Mouse (Mus musculus) adrenal gland, adult 8-10 months (tissue): ENCODE data around the gene Phf14. TPM values are rescaled to one million over a fixed set of nuclear protein-coding genes. Genes with fewer than 3 reads are reported as not detected.
A peak's percentile ranks its signal among the peaks of the same experiment; 100 is the strongest.

ENCODE experiments used
- DNase-seq: peaks from one replicate; pipeline ENCODE4 v3.0.0; 2022
- total RNA-seq, 4 experiments: library from RNA; stranded (reverse); gene quantifications; 2 replicates each; pipeline ENCODE4 v1.2.4; 2022

The Phf14 gene
- total RNA-seq, 4 experiments from 2014 or later, result 29.6 to 63.4 (median 43.8) TPM

DNA sequence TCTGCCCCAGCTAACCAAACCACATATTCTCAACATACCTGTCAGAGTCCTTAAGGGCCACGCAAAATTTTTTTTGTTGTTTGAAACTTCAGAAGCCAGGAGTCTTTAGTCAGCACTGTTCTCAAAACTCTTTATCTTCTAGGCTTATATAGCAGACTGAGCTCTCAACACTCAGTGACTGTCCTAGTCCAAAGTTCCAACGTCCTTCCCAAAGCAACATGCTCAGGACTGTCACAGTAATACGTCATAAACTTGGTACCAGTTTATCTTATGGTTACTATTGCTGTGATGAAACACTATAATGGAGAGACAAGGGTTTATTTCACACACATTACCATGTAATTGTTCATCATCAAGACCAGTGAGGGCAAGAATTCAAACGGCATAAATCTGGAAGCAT, 113.9 kb downstream of the Phf14 start:
- no peak for DNase-seq

DNA sequence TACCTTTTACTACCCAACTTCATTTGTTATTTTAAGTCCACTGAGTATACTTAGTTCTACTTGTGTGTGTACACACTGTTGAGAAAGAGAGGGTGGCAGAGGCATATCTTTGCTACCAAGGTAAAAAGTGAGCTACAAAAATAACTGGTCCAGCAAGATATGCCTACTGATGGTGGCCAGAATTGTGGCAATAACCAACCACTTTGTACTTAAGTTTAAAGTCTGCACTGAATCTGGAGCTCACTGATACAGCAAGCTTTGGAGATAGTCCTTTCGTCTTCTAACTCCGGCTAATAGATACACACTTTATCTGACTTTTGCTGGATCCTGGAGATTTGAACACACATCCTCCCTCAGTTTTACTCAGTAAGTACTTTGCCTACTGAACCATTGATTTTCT, 115.8 kb downstream of the Phf14 start:
- no peak for DNase-seq

DNA sequence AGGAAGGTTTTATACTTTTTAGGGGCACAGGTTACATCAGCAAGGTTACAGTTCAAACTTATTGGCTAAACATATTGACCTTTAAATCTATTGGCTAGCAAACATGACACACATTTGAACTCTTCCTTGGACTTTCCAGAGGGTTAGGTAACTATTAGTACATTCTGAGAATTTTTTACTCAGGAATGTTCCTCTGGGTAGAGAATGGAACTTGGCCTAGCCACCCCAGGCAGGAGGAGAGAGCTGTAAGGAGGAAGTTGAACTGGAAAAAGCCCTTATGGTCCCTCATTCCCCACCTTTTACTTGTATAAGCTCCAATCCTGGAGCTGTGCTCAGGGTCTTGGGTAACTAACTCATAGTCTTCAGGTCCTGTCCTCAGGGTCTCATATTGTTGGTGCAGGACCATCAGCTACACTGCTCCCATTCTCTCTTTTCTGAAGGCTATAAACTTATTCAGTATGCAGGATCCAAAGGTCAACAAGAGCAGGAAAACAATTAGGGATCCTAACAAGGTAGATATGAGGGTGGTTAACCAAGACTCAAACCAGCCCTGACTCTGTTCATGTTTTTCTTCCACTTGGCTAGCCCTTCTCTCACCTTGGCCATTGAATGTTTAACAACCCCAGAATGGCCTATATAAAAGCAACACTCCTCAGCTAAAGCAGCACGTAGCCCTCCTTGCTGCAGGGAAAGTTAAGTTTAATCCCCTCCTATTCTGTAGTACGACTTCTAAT, 119.4 kb downstream of the Phf14 start:
- DNase-seq, result no peak

DNA sequence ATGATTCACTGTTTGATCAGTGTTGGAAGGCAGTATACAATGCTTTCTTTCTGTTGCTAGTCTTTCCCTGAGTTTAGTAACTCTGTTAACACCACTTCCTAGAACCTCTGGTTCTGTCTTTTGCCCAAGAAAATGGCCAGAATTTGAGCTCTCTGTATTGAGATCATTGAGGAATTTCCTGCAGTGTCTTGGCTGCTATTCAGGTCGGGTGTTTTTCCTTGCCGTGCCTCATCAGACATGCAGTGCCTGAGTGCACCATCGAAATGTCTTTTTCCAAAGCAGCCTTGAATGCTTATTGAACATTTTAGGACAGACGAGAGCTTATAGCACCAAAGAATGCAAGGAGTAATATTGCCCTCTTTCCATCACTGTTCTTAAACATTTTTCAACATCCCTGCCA, 127.0 kb downstream of the Phf14 start:
- no peak for DNase-seq

DNA sequence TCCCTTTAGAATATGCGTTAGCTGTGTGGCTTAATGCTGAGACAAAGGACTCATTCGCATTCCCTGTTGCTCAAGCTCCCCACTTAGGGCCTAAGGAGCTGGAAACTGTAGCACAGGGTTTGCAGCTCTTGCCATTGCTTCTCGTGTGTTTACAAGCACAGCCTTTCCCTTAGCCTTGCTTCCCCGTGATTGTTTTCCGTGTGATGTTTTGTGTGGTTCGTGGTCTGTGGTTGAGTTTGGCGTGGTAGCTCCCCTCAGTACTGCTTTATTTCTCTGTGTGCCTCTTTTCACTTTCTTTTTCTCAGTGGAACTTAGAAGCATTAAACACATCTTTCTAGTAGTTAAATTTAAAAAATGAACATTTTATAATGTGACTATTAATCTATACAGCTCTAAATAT, 130.7 kb downstream of the Phf14 start:
- DNase-seq, result no peak

DNA sequence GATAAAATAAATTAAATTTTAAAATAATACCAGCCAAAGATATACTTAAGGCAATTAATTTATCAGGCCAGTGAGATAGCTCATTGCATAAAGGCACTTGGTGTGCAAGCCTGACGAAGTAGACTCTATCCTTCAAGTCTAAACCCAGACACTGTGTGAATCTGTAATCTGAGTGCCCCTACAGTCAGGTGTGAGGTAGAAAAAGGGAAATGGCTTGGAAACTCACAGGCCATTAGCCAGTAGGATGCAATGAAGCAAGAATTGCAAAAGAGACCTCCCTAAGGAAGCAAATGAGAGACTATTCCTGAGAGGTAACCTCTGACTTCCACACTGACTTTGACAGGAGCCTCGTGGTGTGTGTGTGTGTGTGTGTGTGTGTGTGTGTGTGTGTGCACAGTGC, 145.3 kb downstream of the Phf14 start:
- no peak for DNase-seq

DNA sequence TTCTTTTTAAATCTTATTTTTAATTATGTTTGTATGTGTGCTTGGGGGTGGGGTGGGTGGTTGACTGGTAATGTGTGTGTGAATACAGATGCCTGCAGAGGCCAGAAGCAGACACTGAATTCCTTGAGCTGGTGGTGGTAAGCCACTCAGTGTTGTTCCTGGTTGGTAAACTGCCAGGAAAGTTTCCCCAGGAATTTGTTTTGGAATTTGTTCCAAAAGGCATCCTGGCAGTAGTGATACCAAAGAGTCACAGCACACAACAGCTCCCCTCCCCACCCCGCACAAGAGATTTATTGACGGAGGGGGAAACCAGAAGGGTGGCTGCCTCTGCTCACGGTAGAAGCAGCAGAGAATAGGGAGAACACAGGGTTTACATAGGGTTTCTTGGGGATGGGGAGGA, 146.5 kb downstream of the Phf14 start:
- DNase-seq, result peak; percentile 2

DNA sequence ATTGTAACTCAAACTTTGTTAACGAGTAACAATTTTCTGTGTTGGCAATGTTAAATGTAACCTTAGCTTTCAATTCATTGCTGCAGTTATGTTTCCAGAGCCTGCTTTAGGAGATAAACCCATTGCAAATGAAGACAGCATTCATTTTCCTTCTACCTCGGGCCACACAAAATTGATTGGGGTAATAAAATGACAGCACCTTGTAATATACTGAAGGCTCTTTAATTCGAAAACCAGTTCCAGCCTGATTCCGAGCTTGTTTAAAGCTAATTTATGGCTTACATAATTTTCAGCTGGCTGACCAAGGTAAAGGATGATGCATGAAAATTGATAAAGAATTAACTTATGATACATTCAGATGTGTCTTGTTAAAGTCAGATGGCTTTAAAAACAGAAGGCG, 151.1 kb downstream of the Phf14 start:
- no peak for DNase-seq

GRCm38 (mm10) chr6:12059971-12060370, 152.4 kb downstream of the Phf14 start:
- DNase-seq, result no peak

- no peak for DNase-seq
Measured at GRCm38 (mm10) chr6:12060452-12061140, 153.0 kb downstream of the Phf14 start.

GRCm38 (mm10) chr6:12067956-12068355, 160.3 kb downstream of the Phf14 start:
- DNase-seq, result no peak

- DNase-seq, result no peak
Measured at GRCm38 (mm10) chr6:12069357-12069756, 161.7 kb downstream of the Phf14 start.

- DNase-seq, result no peak
Measured at GRCm38 (mm10) chr6:12074599-12074998, 167.0 kb downstream of the Phf14 start.

DNA sequence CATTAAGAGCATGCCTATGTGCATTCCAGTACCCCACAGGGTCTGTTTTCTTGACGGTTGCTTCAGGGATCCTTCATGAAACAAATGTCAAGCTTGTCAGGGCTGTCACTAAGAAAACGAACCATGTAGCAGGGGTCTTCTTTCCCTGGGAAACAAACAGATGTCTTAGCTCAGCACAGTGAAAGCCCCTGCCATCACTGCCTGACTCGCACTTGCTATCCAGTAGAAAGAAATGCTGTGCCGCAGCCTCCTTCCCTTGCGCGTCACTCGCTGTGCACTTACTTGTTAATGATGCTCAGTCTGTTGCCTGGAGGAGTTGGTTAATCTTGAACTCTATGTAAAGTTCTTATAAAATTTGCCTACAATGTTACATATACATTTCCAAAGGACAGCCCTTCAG, 169.7 kb downstream of the Phf14 start:
- DNase-seq, result no peak

- no peak for DNase-seq
Measured at GRCm38 (mm10) chr6:12077880-12078618, 170.4 kb downstream of the Phf14 start.

DNA sequence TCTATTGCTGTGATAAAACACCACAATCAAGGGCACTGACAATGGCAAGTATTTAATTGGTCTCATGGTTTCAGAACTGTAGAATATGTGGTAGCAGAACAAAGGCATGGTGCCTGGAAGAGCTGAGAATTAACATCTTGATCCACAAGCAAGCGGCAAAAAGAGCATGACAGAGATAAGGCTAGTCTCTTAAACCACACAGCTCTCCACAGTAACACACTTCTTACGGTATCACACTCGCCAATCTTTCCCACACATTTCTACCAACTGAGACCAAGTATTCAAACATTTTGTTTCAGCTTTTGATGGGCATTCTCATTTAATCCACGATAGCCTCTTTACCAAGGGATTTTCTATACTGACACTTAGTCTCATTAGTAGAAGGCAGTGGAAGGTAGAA, 171.7 kb downstream of the Phf14 start:
- DNase-seq, result no peak

GRCm38 (mm10) chr6:12080423-12080822, 172.8 kb downstream of the Phf14 start:
- DNase-seq, result no peak

GRCm38 (mm10) chr6:12081722-12082121, 174.1 kb downstream of the Phf14 start:
- no peak for DNase-seq

DNA sequence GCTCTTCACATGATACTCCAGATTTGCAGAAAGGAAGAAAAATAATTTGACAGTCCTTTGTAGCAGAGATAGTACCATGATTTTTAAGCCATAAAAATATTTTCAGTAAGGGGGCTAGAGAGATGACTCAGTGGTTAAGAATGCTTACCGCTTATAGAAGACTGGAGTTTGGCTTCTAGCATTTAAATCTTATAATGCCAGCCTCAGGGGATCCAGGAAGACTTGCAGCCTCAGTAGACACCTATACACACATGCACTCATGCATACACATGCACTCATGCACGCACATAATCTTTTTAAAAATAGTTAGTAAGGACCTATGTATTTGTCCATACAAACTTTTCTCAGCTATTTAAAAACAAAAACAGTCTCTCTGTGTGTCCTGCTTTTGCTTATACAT, 174.5 kb downstream of the Phf14 start:
- DNase-seq, result no peak

DNA sequence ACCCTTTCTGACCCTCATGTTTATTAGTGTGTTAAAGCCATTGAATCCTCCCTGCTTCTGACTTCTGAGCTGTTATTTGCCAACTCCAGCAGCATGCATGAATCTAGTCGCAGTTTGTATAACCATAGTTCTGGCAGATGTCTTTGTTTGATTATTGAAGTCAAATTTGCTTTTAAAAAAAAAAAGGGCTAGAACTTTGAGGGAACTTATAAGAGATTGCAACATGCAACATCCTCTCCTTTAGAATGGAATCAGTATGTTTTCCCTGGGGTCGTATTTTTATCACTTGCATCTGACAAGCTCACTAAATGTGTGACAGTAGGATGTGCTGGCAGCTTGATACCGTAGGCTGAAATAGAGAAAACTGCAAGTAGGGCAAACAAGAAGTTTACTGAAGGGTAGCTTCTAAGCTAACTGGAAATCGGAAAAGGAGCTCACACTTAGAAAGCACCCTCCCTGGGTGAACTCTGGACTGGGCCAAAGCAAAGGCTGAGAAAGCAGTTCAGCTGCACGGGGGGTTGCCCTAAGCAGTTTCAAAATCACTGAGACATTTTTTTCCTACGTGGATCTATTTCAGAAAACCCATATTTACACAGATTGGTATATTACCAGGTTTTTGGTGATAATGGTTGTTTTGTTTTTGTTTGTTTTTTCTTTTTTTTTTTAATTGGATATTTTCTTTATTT, 175.1 kb downstream of the Phf14 start:
- DNase-seq, result no peak

DNA sequence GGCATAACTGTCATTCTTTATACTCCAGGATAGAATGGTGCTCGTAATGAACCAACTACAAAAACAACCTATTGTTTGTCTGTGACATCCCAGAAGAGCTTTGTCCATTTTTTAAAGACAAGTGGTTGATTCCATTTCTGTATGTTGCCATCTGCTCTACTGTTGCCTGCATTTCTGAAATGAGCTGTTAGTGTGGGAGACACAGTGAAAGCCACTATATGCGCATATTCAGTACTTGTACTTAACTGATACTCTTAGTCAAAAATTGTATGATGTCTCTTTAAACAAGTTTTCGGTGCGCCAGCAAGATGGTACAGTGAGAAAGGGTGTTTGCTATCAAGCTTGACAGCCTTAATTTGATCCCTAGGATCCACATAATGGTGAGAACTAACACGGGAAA, 177.1 kb downstream of the Phf14 start:
- DNase-seq, result no peak

GRCm38 (mm10) chr6:12089439-12089992, 181.9 kb downstream of the Phf14 start:
- DNase-seq, result no peak

GRCm38 (mm10) chr6:12095716-12096115, 188.1 kb downstream of the Phf14 start:
- no peak for DNase-seq
